Mouse (Mus musculus) right cerebral cortex, adult 2 months (tissue): Measurements from ENCODE around the gene Itpk1.
"Not testable (repeated sequence)": the region's sequence is repeated elsewhere in the genome, so short reads cannot be mapped to it uniquely, and the experiment has no call there.

ENCODE experiments used
- DNase-seq, 2 experiments: peaks; one replicate each; pipeline ENCODE4 v3.0.0; 2021 to 2022; ENCODE audit warnings: low spot score in 2 of 2

Gene Itpk1

GRCm38 (mm10) chr12:102661772-102662171 is 43.0 kb downstream of the Itpk1 start:
- peak in 1 of 2 experiments; percentile 41 for DNase-seq

- DNase-seq: no peak
These were observed 43.7 kb downstream of the Itpk1 start for GRCm38 (mm10) chr12:102660906-102661651.

- DNase-seq: peak; percentile 51 to 66
These were observed 51.7 kb downstream of the Itpk1 start for GRCm38 (mm10) chr12:102653003-102653402.

DNA sequence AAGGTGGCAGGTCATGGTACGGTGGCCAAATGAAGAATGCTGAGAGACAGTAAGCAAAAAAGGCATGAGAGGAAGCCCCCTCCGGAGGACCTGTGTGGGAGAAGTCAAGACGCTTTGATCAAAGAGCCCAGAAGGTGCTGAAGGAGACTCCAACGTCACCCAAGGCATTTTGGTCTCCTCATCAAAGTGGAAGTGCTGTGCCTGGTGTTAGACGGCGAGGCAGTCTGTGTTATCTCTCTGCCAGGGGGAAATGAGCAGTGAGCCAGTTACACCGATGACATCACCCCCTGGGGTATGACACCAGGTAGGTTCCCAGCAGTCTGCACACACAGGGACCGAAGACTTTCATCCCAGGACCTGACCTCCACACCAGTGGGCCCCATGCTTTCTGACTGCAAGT is 52.3 kb downstream of the Itpk1 start:
- DNase-seq: no peak

DNA sequence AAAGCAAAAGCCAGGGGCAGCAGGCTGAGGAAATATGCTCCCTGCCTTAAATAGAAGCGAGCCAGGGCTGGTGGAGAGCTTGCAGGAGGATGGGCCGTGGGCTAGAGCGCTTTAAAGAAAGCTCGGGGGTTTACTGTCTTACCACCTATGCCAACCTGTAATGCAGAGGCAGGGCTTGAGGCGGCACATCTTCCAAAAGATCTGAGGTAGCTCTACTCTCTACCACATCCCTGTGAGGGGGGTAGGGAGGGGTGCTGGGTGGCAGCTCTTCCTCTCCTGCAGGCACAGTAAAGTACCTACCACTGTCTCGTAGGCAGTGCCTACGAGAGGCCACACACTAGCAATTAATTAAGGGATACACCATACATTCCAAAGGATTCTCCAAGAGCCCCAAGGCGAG is 52.9 kb downstream of the Itpk1 start:
- no peak for DNase-seq

DNA sequence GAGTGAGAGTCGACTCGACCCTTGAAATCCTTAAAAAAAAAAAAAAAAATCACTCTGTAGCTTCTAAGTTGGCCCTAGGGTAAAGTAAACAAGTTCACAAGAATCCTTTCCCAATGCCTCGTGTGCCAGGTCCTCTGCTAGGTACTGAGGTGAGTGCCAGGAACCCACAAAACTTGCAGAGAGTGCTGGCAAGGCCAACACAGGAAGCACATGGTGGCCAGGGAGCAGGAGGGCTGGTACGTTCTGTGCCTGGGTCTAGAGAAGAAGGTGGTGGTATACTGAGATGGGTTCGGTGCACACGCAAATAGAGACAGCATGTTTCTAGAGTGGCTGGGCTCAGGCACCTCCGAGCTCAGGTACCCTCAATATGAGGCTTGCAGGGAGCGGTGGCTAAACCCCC is 53.3 kb downstream of the Itpk1 start:
- no peak for DNase-seq

GRCm38 (mm10) chr12:102650649-102651048 is 54.1 kb downstream of the Itpk1 start:
- no peak for DNase-seq

DNA sequence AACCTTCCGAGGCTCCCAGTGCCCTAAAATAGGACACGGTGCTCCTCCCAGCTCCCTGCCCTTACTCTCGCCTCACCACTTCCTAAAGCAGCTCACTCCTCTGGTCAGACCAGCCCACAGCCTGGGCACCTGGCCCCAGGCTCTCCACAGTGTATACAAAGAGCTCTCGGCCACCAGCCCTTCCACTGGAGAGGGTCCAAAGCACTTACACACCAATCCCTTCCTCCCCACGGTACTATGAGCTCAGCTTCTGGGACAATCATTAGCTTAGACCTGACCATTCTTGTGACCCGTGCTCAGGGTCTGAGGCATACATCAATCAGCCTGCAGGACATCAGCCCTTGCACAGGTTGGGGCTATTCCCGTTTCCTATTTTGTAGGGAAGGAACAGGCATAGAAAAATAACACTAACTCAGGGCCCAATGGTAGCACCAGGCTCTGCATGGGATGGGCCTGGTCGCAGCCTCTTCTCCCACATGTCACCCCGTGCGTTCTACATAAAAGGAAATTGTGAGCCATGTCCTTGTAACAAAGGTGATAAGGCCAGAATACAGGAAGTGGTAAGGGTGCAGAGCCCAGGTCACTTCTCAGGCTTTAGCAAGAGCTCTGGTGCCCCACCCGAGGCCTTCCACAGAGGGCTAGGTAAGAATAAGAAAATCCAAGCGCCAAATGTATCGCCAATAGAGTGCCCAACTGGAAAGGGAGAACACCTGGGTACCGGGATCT is 56.7 kb downstream of the Itpk1 start:
- no peak for DNase-seq

- no peak for DNase-seq
These were observed 58.0 kb downstream of the Itpk1 start for GRCm38 (mm10) chr12:102646586-102647260.

GRCm38 (mm10) chr12:102645911-102646585 is 58.7 kb downstream of the Itpk1 start:
- no peak for DNase-seq

- DNase-seq: no peak
These were observed 61.4 kb downstream of the Itpk1 start for GRCm38 (mm10) chr12:102643316-102643715.

DNA sequence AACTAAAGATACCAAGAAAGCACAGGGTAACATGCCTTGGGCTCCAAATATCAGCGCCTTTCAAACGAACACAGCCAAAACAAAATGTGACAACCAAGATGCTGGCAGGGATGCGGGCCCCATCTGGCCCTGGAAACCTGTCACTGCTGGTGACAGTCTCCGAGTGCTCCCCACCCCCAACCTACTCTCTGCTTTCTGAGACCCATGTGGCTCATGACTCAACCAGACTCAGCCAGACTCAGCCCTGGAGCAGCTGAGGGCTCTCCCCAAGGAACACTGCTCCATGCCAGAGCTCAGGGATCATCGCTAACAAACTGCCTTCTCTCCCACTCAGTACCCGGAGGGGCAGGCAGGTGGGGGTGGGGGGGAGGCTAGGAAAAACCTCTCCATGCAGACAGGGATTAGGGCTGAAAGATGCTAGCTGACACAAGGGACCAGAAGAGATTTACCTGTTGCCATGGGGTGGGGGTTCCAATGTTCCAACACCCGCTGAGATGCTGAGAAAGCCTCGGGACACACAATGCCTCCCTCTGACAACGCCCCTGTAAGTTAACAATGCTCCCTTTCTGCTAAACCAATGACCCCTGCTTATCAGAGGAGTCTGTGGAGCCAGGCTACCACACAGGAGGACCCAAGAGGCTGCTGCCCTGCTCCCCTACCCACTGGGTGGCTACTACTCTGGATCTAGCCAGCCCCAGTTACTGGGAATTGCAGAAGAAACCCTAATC is 64.1 kb downstream of the Itpk1 start:
- DNase-seq: peak; percentile 68

DNA sequence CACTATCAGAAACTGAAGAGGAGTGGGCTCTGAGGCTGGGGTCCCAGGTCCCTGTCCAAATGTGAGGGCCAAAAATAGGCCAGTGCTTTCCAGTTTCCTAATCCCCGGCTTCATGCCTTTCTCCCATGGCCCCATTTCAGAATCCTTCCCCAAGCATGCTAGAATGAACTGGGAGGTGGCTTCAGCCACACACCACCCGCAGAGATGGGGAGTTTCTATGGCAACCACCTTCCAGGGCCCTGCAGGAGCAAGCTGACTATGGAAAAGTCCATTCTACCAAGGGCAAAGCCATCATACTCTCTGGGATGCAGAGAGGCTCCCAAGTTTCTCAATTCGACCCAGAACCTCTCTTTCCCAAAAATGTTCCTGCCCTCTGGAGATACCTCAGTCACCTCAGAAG is 65.9 kb downstream of the Itpk1 start:
- no peak for DNase-seq

DNA sequence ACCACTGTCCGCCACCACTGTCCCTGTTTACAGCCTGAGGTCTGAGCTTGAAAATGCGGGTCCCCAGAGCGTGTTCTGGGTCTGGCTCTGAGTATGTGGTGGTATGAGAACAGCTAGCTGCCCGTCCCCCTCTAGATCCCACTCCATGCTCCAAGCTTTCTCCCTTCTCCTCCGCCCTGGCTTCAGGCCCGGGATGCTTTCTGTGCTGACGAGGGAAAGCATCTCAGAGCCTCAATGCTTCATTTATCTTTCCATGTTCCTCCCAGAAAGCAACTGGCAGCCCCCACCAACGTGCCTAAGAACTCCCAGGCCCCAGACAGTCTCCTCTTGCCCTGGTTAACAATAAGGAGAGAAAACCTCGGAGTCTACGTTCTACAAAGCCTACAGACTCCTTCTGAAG is 67.5 kb downstream of the Itpk1 start:
- DNase-seq: no peak

DNA sequence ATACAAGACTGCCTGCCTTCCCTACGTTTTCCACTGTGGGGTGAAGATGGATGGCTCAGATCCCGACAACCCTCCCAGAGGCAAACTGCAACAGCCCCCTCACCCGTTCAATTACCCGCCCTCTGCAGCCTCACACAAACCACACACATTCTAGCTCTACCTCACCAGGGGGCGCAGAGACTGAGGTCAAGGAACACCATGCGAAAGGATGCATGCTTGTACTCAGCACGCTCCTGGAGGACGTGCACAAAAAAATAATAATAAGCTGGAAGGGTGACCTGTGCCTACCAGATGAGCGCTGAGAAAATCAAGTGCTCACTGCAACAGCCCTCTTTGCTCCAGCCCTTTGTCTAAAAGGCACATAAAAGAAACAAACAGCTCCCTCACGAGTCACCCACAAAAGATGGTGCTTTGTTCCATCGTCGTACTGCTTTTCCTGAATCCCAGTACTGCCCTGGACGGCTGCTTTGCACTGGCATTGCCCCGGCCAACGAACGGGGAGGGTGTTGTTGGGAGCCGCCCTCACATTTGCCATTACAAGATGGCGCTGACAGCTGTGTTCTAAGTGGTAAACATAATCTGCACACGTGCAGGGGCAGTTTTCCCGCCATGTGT is 70.2 kb downstream of the Itpk1 start:
- no peak for DNase-seq

- DNase-seq: no peak
These were observed 71.6 kb downstream of the Itpk1 start for GRCm38 (mm10) chr12:102633083-102633501.

DNA sequence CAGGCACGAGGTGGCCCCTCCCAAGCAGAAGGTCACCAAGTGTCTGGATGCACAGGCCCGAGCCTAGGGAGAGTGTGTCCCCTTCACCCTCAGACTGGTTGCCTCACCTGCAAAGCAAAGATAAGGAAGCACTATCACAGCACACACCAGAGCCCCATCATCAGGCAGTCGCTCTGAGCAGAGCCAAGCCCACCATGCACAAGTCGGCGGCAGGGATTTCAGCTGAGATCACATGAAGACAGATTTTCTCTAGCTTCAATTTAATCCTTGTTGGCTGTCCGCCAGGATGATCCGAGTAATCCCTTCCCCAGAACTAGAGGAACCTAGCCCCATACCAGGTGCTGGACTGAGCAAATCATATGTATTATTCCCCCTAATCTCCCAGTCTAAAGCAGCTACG is 73.0 kb downstream of the Itpk1 start:
- no peak for DNase-seq

DNA sequence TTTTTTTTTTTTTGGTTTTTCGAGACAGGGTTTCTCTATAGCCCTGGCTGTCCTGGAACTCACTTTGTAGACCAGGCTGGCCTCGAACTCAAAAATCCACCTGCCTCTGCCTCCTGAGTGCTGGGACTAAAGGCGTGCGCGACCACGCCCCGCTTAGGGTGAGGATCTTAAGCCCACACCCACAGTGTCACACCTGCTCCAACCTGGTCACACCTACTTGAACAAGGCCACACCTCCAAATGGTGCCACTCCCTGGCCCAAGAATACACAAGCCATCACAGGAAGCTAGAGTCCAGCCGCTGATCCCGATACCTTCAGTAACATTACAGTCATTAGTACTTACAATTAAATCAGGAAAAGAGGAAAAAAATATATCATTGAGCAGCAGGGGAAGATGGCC is 74.3 kb downstream of the Itpk1 start:
- DNase-seq: not testable (repeated sequence)

GRCm38 (mm10) chr12:102628221-102628620 is 76.5 kb downstream of the Itpk1 start:
- DNase-seq: peak; percentile 37 to 42

DNA sequence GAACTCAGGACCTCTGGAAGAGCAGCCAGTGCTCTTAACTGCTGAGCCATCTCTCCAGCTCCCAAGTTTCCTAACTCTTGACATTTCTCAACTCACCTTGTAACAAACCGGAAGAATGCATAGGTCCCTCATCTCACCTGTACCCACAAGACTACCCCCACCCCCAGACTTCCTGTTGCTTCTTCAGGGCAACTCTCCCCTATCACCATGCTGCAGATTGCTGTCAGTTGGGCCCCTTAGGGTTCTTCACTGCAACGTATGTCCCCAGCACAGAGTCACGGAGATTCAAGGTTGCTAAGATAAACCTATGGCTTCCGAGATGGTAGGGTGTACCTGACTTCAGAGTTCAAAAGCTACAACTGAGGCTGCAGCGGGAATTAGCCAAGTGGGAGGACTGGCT is 77.2 kb downstream of the Itpk1 start:
- no peak for DNase-seq

DNA sequence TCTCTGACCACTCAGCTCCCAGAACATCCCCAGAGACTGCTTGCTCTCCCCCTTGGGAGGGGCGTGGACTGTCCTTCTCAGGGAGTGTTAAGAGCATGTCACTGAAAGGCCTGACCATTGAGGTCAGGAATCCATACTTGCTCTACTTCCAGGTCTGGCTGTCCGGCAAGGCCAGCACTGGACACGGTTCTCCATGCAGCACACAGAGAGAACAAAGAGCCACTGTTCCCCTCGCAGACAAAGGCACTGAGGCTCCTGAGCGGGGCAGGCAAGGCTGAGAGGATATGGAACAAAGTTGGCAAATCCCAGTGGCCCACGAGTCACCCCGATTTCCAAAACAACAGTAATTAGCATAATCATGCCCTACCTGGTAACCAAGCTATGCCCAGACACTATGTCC is 77.9 kb downstream of the Itpk1 start:
- no peak for DNase-seq
